Mouse (Mus musculus): ENCODE results near the gene Alkbh7.

Alkbh7 gene

GRCm38 (mm10) chr17:56997029-56997667, at the start of gene Alkbh7:
Gene Alkbh7 (plus strand): TSS chr17:56997339.
- DNase-seq (ENCODE audit: low spot score), result peak; percentile 95

GRCm38 (mm10) chr17:56950915-56951314, 46.2 kb upstream of the Alkbh7 start:
- peak; percentile 64 for DNase-seq (ENCODE audit: low spot score)

DNA sequence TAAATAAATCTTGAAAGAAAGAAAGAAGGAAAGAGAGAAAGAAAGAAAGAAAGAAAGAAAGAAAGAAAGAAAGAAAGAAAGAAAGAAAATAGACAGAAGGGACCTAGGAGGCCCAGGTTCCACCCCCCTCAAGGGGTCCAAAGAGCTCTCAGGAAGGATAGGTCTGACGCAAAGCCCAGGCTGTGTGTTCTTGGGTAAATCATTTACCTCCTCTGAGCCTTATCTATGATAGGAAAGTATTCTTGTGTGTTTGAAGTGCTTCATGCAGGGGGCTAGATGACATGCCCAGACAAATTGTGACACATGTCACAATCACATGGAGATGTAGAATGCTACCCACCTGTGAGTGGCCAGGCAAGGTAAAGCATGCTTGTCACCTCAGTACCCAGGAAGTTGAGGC, 44.5 kb upstream of the Alkbh7 start:
- DNase-seq (ENCODE audit: low spot score), result peak; percentile 12

- peak; percentile 39 for DNase-seq (ENCODE audit: low spot score)
Observed at GRCm38 (mm10) chr17:56954871-56955270, 42.3 kb upstream of the Alkbh7 start.

GRCm38 (mm10) chr17:56957763-56958429, 39.2 kb upstream of the Alkbh7 start:
- DNase-seq (ENCODE audit: low spot score), result peak; percentile 60

- DNase-seq (ENCODE audit: low spot score), result no peak
Observed at GRCm38 (mm10) chr17:56958667-56959066, 38.5 kb upstream of the Alkbh7 start.

DNA sequence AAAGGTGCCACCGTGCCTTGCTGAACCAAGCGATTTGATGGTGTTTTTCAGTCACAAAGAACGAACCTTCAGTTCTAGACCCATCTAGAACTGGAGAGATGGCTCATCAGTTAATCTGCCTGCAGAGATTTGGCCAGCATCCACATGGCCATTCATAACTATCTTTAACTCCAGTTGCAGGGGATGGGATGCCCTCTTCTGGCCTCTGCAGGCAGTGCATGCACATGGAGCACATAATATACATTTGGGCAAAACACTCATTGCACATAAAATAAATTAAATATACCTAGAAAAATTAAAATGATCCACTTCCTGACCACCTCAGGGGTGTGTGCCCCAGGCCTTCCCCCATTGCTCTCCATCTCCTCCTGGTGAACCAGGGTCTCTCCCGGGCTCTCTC, 35.3 kb upstream of the Alkbh7 start:
- DNase-seq (ENCODE audit: low spot score), result peak; percentile 38

GRCm38 (mm10) chr17:56962642-56963405, 34.3 kb upstream of the Alkbh7 start:
- DNase-seq (ENCODE audit: low spot score), result no peak

- no peak for DNase-seq (ENCODE audit: low spot score)
Observed at GRCm38 (mm10) chr17:56963646-56964045, 33.5 kb upstream of the Alkbh7 start.

DNA sequence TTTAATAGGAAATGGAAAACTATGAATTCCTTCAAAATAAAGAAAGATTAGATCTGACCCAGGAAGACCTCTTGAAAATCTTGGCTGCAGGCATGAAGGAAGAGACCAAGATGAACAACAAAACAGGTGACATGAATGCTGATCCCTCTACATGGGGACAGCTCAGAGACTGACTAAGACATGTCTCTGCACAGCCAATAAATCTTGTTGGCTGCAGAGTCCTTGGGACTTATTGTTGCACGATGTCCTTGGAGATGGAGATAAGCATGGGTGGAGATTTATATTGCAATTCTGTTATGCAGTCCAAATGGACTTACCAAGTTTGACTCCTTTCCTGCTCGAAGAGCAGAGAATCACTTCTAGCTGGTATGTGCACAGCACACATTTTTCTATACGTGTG, 27.8 kb upstream of the Alkbh7 start:
- peak; percentile 10 for DNase-seq (ENCODE audit: low spot score)

DNA sequence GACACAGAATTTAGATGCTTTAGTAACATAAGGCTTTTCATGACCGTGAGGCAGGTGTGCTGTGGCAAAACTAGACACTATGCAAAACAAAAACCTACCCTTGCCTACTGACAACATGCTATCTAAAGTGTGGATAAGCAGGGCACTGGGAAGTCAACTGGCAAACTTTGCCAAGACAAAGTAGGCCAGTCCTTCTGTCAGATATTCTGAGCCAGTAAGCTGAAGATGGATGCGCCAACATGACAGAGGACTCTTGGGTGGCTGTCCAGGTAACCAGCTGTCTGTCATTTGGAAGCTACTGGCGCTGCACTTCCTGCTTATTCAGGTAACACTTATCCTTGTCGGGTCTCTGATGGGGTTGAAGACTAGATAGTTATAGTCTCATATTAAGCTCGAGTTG, 27.1 kb upstream of the Alkbh7 start:
- peak; percentile 11 for DNase-seq (ENCODE audit: low spot score)

DNA sequence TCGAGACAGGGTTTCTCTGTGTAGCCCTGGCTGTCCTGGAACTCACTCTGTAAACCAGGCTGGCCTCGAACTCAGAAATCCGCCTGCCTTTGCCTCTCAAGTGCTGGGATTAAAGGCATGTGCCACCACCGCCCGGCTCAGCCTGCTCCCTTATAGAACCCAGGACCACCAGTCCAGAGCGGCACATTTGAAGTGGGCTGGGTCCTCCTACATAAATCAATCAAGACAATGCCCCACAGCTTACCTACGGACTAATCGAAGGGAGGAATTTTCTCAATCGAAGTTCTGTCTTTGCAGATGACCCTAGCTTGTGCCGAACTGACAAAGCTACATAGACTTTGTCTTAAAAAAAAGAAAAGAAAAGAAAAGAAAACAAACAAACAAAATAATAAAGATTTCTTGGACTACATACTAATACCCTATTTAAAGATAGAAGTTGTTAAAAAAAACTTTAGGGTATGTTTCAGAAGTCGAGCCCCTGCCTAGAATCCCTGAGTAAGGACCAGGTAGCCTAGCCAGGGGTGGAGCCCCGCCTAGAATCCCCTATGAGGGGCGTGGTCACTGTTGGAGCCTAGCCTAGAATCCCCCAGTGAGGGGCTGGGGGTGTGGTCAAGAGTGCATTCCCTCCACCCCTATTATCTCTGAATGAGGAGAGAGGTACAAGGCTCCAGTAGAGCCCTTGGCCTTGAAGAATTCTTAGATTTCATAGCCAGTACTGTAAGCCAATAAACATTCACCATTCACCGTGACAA, 23.0 kb upstream of the Alkbh7 start:
- DNase-seq (ENCODE audit: low spot score), result peak; percentile 51

GRCm38 (mm10) chr17:56974708-56975240, 22.4 kb upstream of the Alkbh7 start:
- DNase-seq (ENCODE audit: low spot score), result no peak

- DNase-seq (ENCODE audit: low spot score), result no peak
Observed at GRCm38 (mm10) chr17:56975391-56975790, 21.7 kb upstream of the Alkbh7 start.

DNA sequence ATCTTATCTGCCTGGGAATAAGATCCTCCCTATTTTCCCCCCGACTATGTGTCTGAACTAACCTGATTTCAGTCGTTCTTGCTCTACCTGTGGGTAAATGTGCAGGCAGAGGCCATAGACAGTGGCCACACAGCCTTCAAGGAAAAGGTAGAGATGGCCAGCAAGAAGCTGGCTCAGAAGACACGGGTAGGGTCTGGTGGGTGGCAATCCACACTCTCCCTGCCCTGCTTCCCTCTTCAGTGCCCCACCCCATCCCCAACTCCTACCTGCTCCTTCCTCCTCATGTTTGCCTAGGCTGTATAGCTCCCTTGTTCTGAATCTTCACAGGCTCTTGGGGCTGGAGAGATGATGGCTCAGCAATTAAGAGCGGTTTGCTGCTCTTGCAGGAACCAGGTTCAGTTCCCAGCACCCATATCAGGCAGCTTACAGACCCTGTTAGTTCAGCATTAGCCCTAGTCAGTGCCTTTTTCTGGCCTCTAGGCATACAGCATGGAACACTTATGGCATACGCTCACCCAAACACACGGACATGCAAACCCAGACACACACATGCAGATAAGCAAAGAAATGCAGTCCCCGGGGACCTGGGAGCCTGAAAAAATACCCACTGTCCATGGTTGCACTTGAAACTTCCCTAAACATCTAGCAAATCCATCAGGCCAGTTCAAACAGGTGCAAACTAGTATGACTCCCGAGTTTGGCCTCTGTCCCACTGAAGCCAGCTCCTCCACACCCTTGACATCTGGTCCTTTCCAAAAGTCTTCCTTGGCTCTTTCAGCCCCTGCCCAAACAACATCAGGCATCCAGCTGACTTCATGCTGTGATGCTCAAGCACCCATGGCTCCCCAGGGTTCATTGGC, 20.4 kb upstream of the Alkbh7 start:
- DNase-seq (ENCODE audit: low spot score), result no peak

GRCm38 (mm10) chr17:56979524-56979923, 17.6 kb upstream of the Alkbh7 start:
- DNase-seq (ENCODE audit: low spot score), result no peak

- no peak for DNase-seq (ENCODE audit: low spot score)
Observed at GRCm38 (mm10) chr17:56981049-56981448, 16.1 kb upstream of the Alkbh7 start.

GRCm38 (mm10) chr17:56982013-56982412, 15.1 kb upstream of the Alkbh7 start, which contains the start of gene Acer1:
Gene Acer1 (minus strand): TSS chr17:56982126.
- no peak for DNase-seq (ENCODE audit: low spot score)

- peak; percentile 41 for DNase-seq (ENCODE audit: low spot score)
Observed at GRCm38 (mm10) chr17:56984886-56985285, 12.3 kb upstream of the Alkbh7 start.

DNA sequence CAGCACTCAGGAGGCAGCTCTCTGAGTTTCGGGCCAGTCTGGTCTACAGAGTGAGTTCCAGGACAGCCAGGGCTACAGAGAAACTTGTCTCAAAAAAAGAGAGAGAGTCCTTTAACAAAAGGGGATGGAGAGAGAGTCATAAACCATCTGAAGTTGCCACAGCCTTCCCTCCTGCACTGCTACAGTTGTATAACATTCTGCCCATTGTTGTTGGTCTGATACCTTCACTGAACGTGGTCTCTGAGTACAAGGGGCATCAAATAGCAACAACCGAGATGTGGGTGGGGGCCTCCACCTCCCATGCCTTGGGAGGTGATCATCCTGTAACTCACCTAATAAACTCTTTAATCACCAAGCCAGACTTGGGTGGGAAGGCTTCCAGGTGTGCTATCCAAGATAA, 11.5 kb upstream of the Alkbh7 start:
- DNase-seq (ENCODE audit: low spot score), result peak; percentile 27
